Mouse (Mus musculus): Measurements from ENCODE around the gene Ptprk. TPM values are rescaled to one million over a fixed set of nuclear protein-coding genes. Genes with fewer than 3 reads are reported as not detected.
A peak's percentile ranks its signal among the peaks of the same experiment; 100 is the strongest.

Gene Ptprk
- polyA plus RNA-seq, 1 experiment from 2014 or later: 31.1 TPM

GRCm38 (mm10) chr10:28518297-28518696, 443.7 kb downstream of the Ptprk start:
- DNase-seq (ENCODE audit: low spot score) (peak; percentile 8), ATAC-seq (no peak; the same call in 1 of the 2 replicates)
- 65% methylated on average over 3 of the region's 3 CpGs for WGBS
- no peak overlapping the region for H3K9ac ChIP-seq (replicated peaks; ENCODE audit: low read depth)
- H3K9me3 ChIP-seq (ENCODE audit: low read length): no peaks in the 10 kb centered on the region
- TF ChIP-seq EP300 (IDR thresholded peaks at IDR 0.05) (no peak), CTCF (IDR thresholded peaks at IDR 0.05) (no peak)
- no peak overlapping the region for H3K27ac ChIP-seq (ENCODE audit: low read length)
- no peak overlapping the region for H3K4me2 ChIP-seq (replicated peaks; ENCODE audit: low read depth, low read length)
- no peak overlapping the region for H3K4me3 ChIP-seq (ENCODE audit: low read depth, low read length)
- no peaks in the 10 kb centered on the region for H3K27me3 ChIP-seq (replicated peaks; ENCODE audit: insufficient read depth, low read length)
- no peaks in the 10 kb centered on the region for H3K36me3 ChIP-seq (ENCODE audit: insufficient read depth, low read length)
- no peaks in the 10 kb centered on the region for H3K4me1 ChIP-seq (ENCODE audit: insufficient read depth, low read depth, low read length)

DNA sequence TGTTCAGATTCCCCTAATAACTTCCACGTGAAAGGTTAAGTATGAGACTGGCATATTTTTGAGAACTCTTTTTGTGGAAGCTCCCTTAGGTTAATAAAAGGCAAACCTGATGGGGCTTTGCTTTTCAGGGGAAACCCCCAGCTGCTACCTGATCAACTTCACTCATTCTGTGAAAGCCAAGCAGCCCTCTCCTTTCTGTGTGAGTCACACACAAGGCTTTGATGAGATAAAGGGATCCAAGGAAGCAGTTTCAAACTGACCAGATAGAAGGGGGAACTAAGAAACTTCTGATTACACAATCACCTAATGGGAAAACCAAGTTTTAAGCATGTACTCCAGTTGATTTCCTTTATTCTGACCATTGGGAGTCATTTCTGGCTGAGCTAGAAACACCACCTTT, 445.2 kb downstream of the Ptprk start:
- Histone ChIP-seq H3K4me2 (replicated peaks; ENCODE audit: low read depth, low read length) (no peak overlapping the region), H3K36me3 (ENCODE audit: insufficient read depth, low read length) (no peaks in the 10 kb centered on the region), H3K4me3 (ENCODE audit: low read depth, low read length) (no peak overlapping the region), H3K4me1 (ENCODE audit: insufficient read depth, low read depth, low read length) (no peaks in the 10 kb centered on the region), H3K9me3 (ENCODE audit: low read length) (no peaks in the 10 kb centered on the region), H3K27ac (ENCODE audit: low read length) (no peak overlapping the region), H3K27me3 (replicated peaks; ENCODE audit: insufficient read depth, low read length) (no peaks in the 10 kb centered on the region), H3K9ac (replicated peaks; ENCODE audit: low read depth) (no peak overlapping the region)
- ATAC-seq (no peak), DNase-seq (ENCODE audit: low spot score) (no peak)
- TF ChIP-seq CTCF (IDR thresholded peaks at IDR 0.05) (no peak), EP300 (IDR thresholded peaks at IDR 0.05) (no peak)
- WGBS: 71% methylated on average over 1 of the region's 1 CpGs

- no peak overlapping the region for H3K4me2 ChIP-seq (replicated peaks; ENCODE audit: low read depth, low read length)
- H3K27me3 ChIP-seq (replicated peaks; ENCODE audit: insufficient read depth, low read length): no peaks in the 10 kb centered on the region
- no peaks in the 10 kb centered on the region for H3K9me3 ChIP-seq (ENCODE audit: low read length)
- no peak overlapping the region for H3K4me3 ChIP-seq (ENCODE audit: low read depth, low read length)
- H3K27ac ChIP-seq (ENCODE audit: low read length): no peak overlapping the region
- peak; percentile 54 for ATAC-seq
- no peaks in the 10 kb centered on the region for H3K4me1 ChIP-seq (ENCODE audit: insufficient read depth, low read depth, low read length)
- DNase-seq (ENCODE audit: low spot score): peak; percentile 30
- no peak for TF ChIP-seq CTCF (IDR thresholded peaks at IDR 0.05)
- peak; percentile 48 for TF ChIP-seq EP300 (IDR thresholded peaks at IDR 0.05)
- 58% methylated on average over 14 of the region's 14 CpGs for WGBS
- no peak overlapping the region for H3K9ac ChIP-seq (replicated peaks; ENCODE audit: low read depth)
- H3K36me3 ChIP-seq (ENCODE audit: insufficient read depth, low read length): no peaks in the 10 kb centered on the region
These were observed 449.5 kb downstream of the Ptprk start for GRCm38 (mm10) chr10:28523992-28524735.

GRCm38 (mm10) chr10:28540595-28540994, 466.0 kb downstream of the Ptprk start:
- no peaks in the 10 kb centered on the region for H3K27me3 ChIP-seq (replicated peaks; ENCODE audit: insufficient read depth, low read length)
- no peak overlapping the region for H3K9ac ChIP-seq (replicated peaks; ENCODE audit: low read depth)
- H3K4me1 ChIP-seq (ENCODE audit: insufficient read depth, low read depth, low read length): no peaks in the 10 kb centered on the region
- no peak overlapping the region for H3K4me3 ChIP-seq (ENCODE audit: low read depth, low read length)
- no peaks in the 10 kb centered on the region for H3K36me3 ChIP-seq (ENCODE audit: insufficient read depth, low read length)
- WGBS: 77% methylated on average over 4 of the region's 4 CpGs
- H3K27ac ChIP-seq (ENCODE audit: low read length): no peak overlapping the region
- no peak for ATAC-seq
- no peaks in the 10 kb centered on the region for H3K9me3 ChIP-seq (ENCODE audit: low read length)
- TF ChIP-seq EP300 (IDR thresholded peaks at IDR 0.05): no peak
- TF ChIP-seq CTCF (IDR thresholded peaks at IDR 0.05): no peak
- DNase-seq (ENCODE audit: low spot score): no peak
- no peak overlapping the region for H3K4me2 ChIP-seq (replicated peaks; ENCODE audit: low read depth, low read length)

- Histone ChIP-seq H3K4me2 (replicated peaks; ENCODE audit: low read depth, low read length) (no peak overlapping the region), H3K9ac (replicated peaks; ENCODE audit: low read depth) (no peak overlapping the region), H3K27me3 (replicated peaks; ENCODE audit: insufficient read depth, low read length) (no peaks in the 10 kb centered on the region), H3K9me3 (ENCODE audit: low read length) (no peaks in the 10 kb centered on the region), H3K27ac (ENCODE audit: low read length) (no peak overlapping the region), H3K4me1 (ENCODE audit: insufficient read depth, low read depth, low read length) (no peaks in the 10 kb centered on the region), H3K36me3 (ENCODE audit: insufficient read depth, low read length) (no peaks in the 10 kb centered on the region), H3K4me3 (ENCODE audit: low read depth, low read length) (no peak overlapping the region)
- ATAC-seq: no peak
- no peak for DNase-seq (ENCODE audit: low spot score)
- TF ChIP-seq CTCF (IDR thresholded peaks at IDR 0.05) (no peak), EP300 (IDR thresholded peaks at IDR 0.05) (no peak)
- WGBS: 72% methylated on average over 1 of the region's 1 CpGs
These were observed 468.1 kb downstream of the Ptprk start for GRCm38 (mm10) chr10:28542754-28543153.

DNA sequence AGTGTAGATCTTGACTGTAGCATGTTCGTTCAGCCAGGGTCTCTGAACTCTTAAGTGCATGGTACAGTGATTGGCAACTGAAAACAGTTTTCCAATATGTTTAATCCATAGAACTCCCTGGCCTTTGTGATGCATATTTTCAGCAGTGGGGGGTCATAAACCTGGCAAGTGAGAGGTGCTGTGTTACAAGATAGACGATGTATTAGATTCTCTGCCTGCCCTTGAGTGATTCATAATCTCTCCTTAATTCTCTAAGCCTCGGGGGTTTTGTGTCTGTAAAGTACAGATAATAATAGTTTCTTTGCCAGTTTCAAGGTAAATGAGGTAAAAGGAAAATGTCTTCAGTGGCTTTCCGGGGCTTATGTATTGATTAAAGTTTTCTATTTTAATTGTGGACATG, 475.9 kb downstream of the Ptprk start:
- H3K4me3 ChIP-seq (ENCODE audit: low read depth, low read length): no peak overlapping the region
- no peaks in the 10 kb centered on the region for H3K9me3 ChIP-seq (ENCODE audit: low read length)
- H3K27ac ChIP-seq (ENCODE audit: low read length): no peak overlapping the region
- H3K9ac ChIP-seq (replicated peaks; ENCODE audit: low read depth): no peak overlapping the region
- no peak for DNase-seq (ENCODE audit: low spot score)
- no peak for ATAC-seq
- H3K4me2 ChIP-seq (replicated peaks; ENCODE audit: low read depth, low read length): no peak overlapping the region
- TF ChIP-seq CTCF (IDR thresholded peaks at IDR 0.05) (no peak), EP300 (IDR thresholded peaks at IDR 0.05) (no peak)
- H3K27me3 ChIP-seq (replicated peaks; ENCODE audit: insufficient read depth, low read length): no peaks in the 10 kb centered on the region
- no peaks in the 10 kb centered on the region for H3K36me3 ChIP-seq (ENCODE audit: insufficient read depth, low read length)
- 54% methylated on average over 4 of the region's 4 CpGs for WGBS
- no peaks in the 10 kb centered on the region for H3K4me1 ChIP-seq (ENCODE audit: insufficient read depth, low read depth, low read length)

All from lung, postnatal 0 days (tissue).